Mouse (Mus musculus): ENCODE measurements around the gene St8sia4.
"Not testable (repeated sequence)": the region's sequence is repeated elsewhere in the genome, so short reads cannot be mapped to it uniquely, and the experiment has no call there.

Gene St8sia4

DNA sequence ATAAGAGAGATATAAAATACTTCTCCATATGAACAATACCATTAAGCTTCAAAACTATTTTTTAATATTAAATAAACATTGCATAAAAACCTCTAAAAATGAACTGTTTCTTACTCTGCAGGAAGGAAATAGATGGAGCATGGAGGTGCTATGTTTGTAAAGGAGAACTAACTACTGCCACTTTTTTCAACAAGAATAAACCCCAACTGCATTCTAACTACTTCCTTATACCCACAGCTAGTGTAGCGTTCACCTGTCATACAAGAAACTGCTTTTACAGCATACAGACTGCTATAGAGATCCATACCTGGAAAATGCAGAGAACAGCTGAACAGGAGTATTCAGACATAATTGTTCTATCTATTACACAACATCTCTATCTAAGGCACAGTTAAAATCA is 70.5 kb downstream of the St8sia4 start:
- no peak for DNase-seq (ENCODE audit: low read depth, low spot score)

- DNase-seq (ENCODE audit: low read depth, low spot score) = no peak
Observed at GRCm38 (mm10) chr1:95591101-95591500, 76.3 kb downstream of the St8sia4 start.

- DNase-seq (ENCODE audit: low read depth, low spot score) = no peak
Observed at GRCm38 (mm10) chr1:95590108-95590507, 77.3 kb downstream of the St8sia4 start.

DNA sequence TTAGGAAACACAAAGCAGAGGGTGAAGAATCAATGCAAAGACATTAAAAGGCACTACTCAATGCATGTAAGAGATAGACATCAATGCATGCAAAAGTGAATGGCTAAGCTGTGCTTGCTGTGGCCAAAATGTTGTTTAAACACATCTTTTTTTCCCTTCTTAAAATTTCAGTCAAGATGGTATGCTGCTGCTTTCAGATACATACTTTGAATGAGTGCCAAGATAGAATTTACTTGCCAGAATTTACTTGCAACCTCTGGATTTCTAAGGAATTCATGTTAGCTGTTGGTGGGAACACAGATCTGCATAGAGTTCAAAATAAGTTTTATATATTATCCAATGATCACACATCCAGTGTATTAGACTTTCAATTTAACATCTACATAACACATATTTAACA is 77.9 kb downstream of the St8sia4 start:
- no peak for DNase-seq (ENCODE audit: low read depth, low spot score)

GRCm38 (mm10) chr1:95583310-95583709 is 84.1 kb downstream of the St8sia4 start:
- DNase-seq (ENCODE audit: low read depth, low spot score) = no peak

DNA sequence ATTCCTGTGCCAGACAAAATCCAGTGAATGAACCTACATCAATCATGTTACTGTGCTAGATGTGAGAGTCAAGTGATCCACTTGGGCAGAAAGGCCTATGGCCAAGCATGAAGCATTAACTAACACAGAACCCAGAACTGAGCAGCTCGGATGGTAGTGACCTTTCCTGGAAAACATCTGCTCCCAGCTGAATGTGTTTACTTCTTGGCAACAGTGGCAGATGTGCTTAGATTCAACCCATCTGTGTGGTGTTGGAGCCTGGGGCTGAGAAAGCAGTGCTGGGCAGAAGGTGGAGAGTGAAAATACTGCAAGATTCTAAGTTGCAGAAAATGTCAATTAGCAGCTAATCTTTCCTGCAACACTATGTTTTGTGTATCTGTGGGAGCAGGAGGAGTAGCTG is 85.1 kb downstream of the St8sia4 start:
- DNase-seq (ENCODE audit: low read depth, low spot score) = peak; percentile 7

- no peak for DNase-seq (ENCODE audit: low read depth, low spot score)
Observed at GRCm38 (mm10) chr1:95572619-95573540, 94.5 kb downstream of the St8sia4 start.

DNA sequence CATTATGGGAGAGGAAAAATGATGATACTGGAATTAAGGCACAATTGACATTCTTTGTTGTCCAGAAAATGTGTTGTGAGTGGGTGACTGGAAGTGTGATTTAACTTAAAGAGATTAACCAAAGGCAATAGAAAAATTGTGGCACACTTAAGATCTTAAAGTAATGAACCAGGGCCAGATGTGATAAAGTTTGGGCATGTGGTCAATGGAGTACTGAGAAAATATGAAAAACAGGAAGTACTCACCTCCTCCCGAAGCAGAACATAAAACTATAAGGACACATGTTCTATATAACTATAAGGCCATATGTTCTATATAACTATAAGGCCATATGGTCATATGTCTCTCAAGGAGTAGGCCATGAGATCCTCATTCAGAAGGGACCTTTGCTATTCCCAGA is 96.3 kb downstream of the St8sia4 start:
- DNase-seq (ENCODE audit: low read depth, low spot score) = no peak

DNA sequence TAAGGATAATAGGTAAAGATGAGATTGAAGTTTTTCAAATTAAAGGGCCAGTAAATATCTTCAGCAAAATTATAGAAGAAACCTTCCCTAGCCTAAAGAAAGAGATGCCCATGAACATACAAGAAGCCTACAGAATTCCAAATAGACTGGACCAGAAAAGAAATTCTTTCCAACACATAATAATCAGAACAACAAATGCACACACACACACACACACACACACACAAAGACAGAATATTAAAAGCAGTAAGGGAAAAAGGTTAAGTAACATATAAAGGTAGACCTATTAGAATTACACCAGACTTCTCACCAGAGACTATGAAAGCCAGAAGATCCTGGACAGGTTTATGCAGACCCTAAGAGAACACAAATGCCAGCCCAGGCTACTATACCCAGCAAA is 112.8 kb downstream of the St8sia4 start:
- not testable (repeated sequence) for DNase-seq (ENCODE audit: low read depth, low spot score)

GRCm38 (mm10) chr1:95541460-95541859 is 125.9 kb downstream of the St8sia4 start:
- no peak for DNase-seq (ENCODE audit: low read depth, low spot score)
